Comparison of ENCODE assay signal across 27 mouse cellular contexts in the genomic region with DNA sequence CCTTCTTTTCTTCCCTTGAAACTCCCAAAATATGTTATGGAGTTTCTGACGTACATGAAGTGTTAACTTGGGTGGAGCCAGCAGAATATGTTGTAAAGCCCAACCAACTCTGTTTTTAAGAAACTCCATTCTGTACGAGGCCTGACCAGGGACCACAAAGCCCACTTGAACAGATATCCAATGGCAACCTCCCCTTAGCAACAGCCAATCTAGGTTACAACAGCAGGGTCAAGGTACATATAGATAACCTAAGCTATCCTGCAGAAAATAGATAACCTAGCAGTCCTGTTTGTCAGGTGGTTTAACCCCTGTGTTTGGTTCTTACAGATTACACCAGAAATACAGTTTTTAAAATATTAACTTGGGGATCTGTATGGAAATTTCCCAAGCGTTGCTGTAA. TPM values are rescaled to one million over a fixed set of nuclear protein-coding genes. Genes with fewer than 3 reads are reported as not detected.
DNase-seq lines count a peak whose midpoint lies in the region; ATAC-seq and TF ChIP-seq lines count a peak whose summit lies in the region.
"Had no signal": no experiment of that assay in that cellular context is flagged by ENCODE, and none has a peak within 500 bp of the region (broad histone marks: within the 10 kb centered on the region; RNA-seq: fewer than 3 reads in every experiment).

No protein-coding gene starts in this region.

- peak; percentile 82 for ATAC-seq in heart, embryonic 12.5 days (ENCODE audit: insufficient number of reproducible peaks, low FRiP score)
- peak; percentile 90 for ATAC-seq in erythroblast, adult 5-6 weeks (replicated peaks; ENCODE audit: low FRiP score, poor library complexity, severe bottlenecking)
- ATAC-seq in liver, embryonic 11.5 days (replicated peaks; ENCODE audit: low FRiP score), result peak; percentile 95
- ATAC-seq in megakaryocyte progenitor cell, adult 5-6 weeks (replicated peaks; ENCODE audit: poor library complexity), result peak; percentile 76
- no peak for ATAC-seq in cerebellum, adult (ENCODE audit: insufficient number of reproducible peaks, low FRiP score, low TSS enrichment)

- no peaks in the 10 kb centered on the region for H3K4me1 ChIP-seq in heart, embryonic 12.5 days (replicated peaks)
- H3K4me1 ChIP-seq in heart, adult 2 months (ENCODE audit: control insufficient read depth, insufficient read depth, low read length), result no peaks in the 10 kb centered on the region
- peaks cover 12% of the 10 kb centered on the region for H3K4me1 ChIP-seq in liver, embryonic 11.5 days (replicated peaks; ENCODE audit: control insufficient read depth, insufficient read depth, low read length)
- H3K4me1 ChIP-seq: embryonic facial prominence, embryonic 15.5 days; forebrain, embryonic 12.5 days; hindbrain, embryonic 15.5 days; midbrain, embryonic 12.5 days; neural tube, embryonic 12.5 days had no signal

- no peak overlapping the region for H3K27ac ChIP-seq in heart, embryonic 12.5 days (ENCODE audit: poor library complexity, severe bottlenecking)
- H3K27ac ChIP-seq in heart, adult 2 months, result no peak overlapping the region
- H3K27ac ChIP-seq in liver, embryonic 11.5 days (ENCODE audit: low read depth, low read length), result peak overlapping the region; percentile 63
- H3K27ac ChIP-seq: embryonic facial prominence, embryonic 15.5 days; forebrain, embryonic 12.5 days; hindbrain, embryonic 15.5 days; macrophage; midbrain, embryonic 12.5 days; neural tube, embryonic 12.5 days had no signal

- no peak for TF ChIP-seq CTCF in heart, adult 2 months (IDR thresholded peaks at IDR 0.05)

- H3K4me2 ChIP-seq in heart, embryonic 12.5 days, result no peak overlapping the region
- H3K4me2 ChIP-seq in liver, embryonic 11.5 days, result no peak overlapping the region
- H3K4me2 ChIP-seq: embryonic facial prominence, embryonic 15.5 days; forebrain, embryonic 12.5 days; hindbrain, embryonic 15.5 days; midbrain, embryonic 12.5 days; neural tube, embryonic 12.5 days had no signal

- H3K9me3 ChIP-seq in heart, embryonic 12.5 days (replicated peaks), result no peaks in the 10 kb centered on the region
- H3K9me3 ChIP-seq in liver, embryonic 11.5 days (ENCODE audit: control insufficient read depth, low read length), result no peaks in the 10 kb centered on the region
- H3K9me3 ChIP-seq: embryonic facial prominence, embryonic 15.5 days; forebrain, embryonic 12.5 days; hindbrain, embryonic 15.5 days; midbrain, embryonic 12.5 days; neural tube, embryonic 12.5 days had no signal

- TF ChIP-seq EP300 in heart, adult 2 months (IDR thresholded peaks at IDR 0.05; ENCODE audit: insufficient read depth, low read depth, low read length), result no peak

- H3K4me3 ChIP-seq in heart, embryonic 12.5 days, result no peak overlapping the region
- no peak overlapping the region for H3K4me3 ChIP-seq in heart, adult 2 months
- no peak overlapping the region for H3K4me3 ChIP-seq in liver, embryonic 11.5 days (ENCODE audit: low read depth, low read length)
- H3K4me3 ChIP-seq: embryonic facial prominence, embryonic 15.5 days; forebrain, embryonic 12.5 days; hindbrain, embryonic 15.5 days; midbrain, embryonic 12.5 days; neural tube, embryonic 12.5 days had no signal

- H3K9ac ChIP-seq in heart, embryonic 12.5 days, result no peak overlapping the region
- H3K9ac ChIP-seq in heart, adult 2 months (ENCODE audit: low read depth, low read length), result no peak overlapping the region
- H3K9ac ChIP-seq in liver, embryonic 11.5 days (ENCODE audit: low read depth, low read length), result no peak overlapping the region
- H3K9ac ChIP-seq: embryonic facial prominence, embryonic 15.5 days; forebrain, embryonic 12.5 days; hindbrain, embryonic 15.5 days; midbrain, embryonic 12.5 days; neural tube, embryonic 12.5 days had no signal

- intact Hi-C loops in heart, adult 2 months (cut with DNase I), result no loop called here

- no peaks in the 10 kb centered on the region for H3K36me3 ChIP-seq in heart, embryonic 12.5 days
- no peaks in the 10 kb centered on the region for H3K36me3 ChIP-seq in heart, adult 2 months (ENCODE audit: control insufficient read depth, insufficient read depth, low read length)
- no peaks in the 10 kb centered on the region for H3K36me3 ChIP-seq in liver, embryonic 11.5 days (ENCODE audit: control insufficient read depth, insufficient read depth, low read length)
- H3K36me3 ChIP-seq: embryonic facial prominence, embryonic 15.5 days; forebrain, embryonic 12.5 days; hindbrain, embryonic 15.5 days; midbrain, embryonic 12.5 days; neural tube, embryonic 12.5 days had no signal

- no peaks in the 10 kb centered on the region for H3K27me3 ChIP-seq in heart, embryonic 12.5 days (replicated peaks)
- no peaks in the 10 kb centered on the region for H3K27me3 ChIP-seq in heart, adult 2 months (ENCODE audit: control insufficient read depth, insufficient read depth, low read length)
- H3K27me3 ChIP-seq in liver, embryonic 11.5 days (replicated peaks; ENCODE audit: control insufficient read depth, insufficient read depth, low read length), result no peaks in the 10 kb centered on the region
- H3K27me3 ChIP-seq: embryonic facial prominence, embryonic 15.5 days; hindbrain, embryonic 15.5 days; midbrain, embryonic 12.5 days; neural tube, embryonic 12.5 days had no signal

- H3K79me2 ChIP-seq in heart, adult 2 months (replicated peaks; ENCODE audit: control insufficient read depth, insufficient read depth, low read length), result no peaks in the 10 kb centered on the region

- no peak for DNase-seq in heart, adult 2 months
- DNase-seq in liver, embryonic 11.5 days (ENCODE audit: low spot score), result no peak
- no peak for DNase-seq in cerebellum, adult 9-11 months
- no peak for DNase-seq in left cerebral cortex, adult 9 months (ENCODE audit: low spot score in 2 of 2)
- DNase-seq: adrenal gland, adult 2 months; B cell, adult 2 months; cerebellum, postnatal 14 days; gastrocnemius, postnatal 25 days; heart, postnatal 4 days; kidney, adult 11 months; kidney, postnatal 10 days; layer of hippocampus, postnatal 36 days; thymus, adult 2 months had no signal

- TF ChIP-seq POLR2A in heart, adult 2 months (IDR thresholded peaks at IDR 0.05; ENCODE audit: insufficient read depth, low read depth, low read length), result no peak

- WGBS in heart, embryonic 12.5 days, result 49% methylated on average over 3 of the region's 3 CpGs
- 57% methylated on average over 3 of the region's 3 CpGs for WGBS in heart, adult 2 months
- 33% methylated on average over 3 of the region's 3 CpGs for WGBS in liver, embryonic 11.5 days

RNA-seq across cellular contexts. Expression of a gene that starts 6.6 kb away (rescaled TPM):
- 0.37 and 0.60 TPM in 2 replicates for polyA plus RNA-seq in heart, embryonic 12.5 days (2016; fragmentation: Nextera tagmentation; extraction: Ambion mirVana)
- 1 to 10 TPM; 8.3 to 9.8 TPM for total RNA-seq in heart, adult 2 months (2021)
- 0.14 and 0.20 TPM in 2 replicates for polyA plus RNA-seq in heart, adult 2 months (2012; rRNA removed)
- total RNA-seq in erythroblast, adult 5-6 weeks (2015; ENCODE audit: low replicate concordance), result not detected in 2 replicates
- total RNA-seq in erythroblast, adult 5-6 weeks (2017; ENCODE audit: low replicate concordance), result 0.56 TPM in 1 of 2 replicates, not detected in the other
- 0.71 and 0.75 TPM in 2 replicates for polyA plus RNA-seq in liver, embryonic 11.5 days (2014; fragmentation: Nextera tagmentation; extraction: Ambion mirVana)
- not detected in 2 replicates for total RNA-seq in megakaryocyte progenitor cell, adult 5-6 weeks (2015)
- total RNA-seq in megakaryocyte progenitor cell, adult 5-6 weeks (2017), result not detected in 2 replicates
- polyA plus RNA-seq: adrenal gland, adult 2 months; limb, embryonic 14.5 days; lung, embryonic 16.5 days; macrophage; small intestine, adult 2 months; thymus, adult 2 months had no signal

RNA-seq across cellular contexts. Expression of a gene that starts 10.8 kb away (rescaled TPM):
- 0.11 TPM in 1 of 2 replicates, not detected in the other for polyA plus RNA-seq in heart, embryonic 12.5 days (2016; fragmentation: Nextera tagmentation; extraction: Ambion mirVana)
- total RNA-seq in heart, adult 2 months (2021), result under 1 TPM in 1 of 2 experiments, not detected in 1; 0.10 TPM
- 0.02 TPM in 1 of 2 replicates, not detected in the other for polyA plus RNA-seq in heart, adult 2 months (2012; rRNA removed)
- not detected in 2 replicates for total RNA-seq in erythroblast, adult 5-6 weeks (2015; ENCODE audit: low replicate concordance)
- not detected in 2 replicates for total RNA-seq in erythroblast, adult 5-6 weeks (2017; ENCODE audit: low replicate concordance)
- polyA plus RNA-seq in liver, embryonic 11.5 days (2014; fragmentation: Nextera tagmentation; extraction: Ambion mirVana), result 0.11 and 0.18 TPM in 2 replicates
- total RNA-seq in megakaryocyte progenitor cell, adult 5-6 weeks (2015), result not detected in 2 replicates
- total RNA-seq in megakaryocyte progenitor cell, adult 5-6 weeks (2017), result not detected in 2 replicates
- total RNA-seq: gastrocnemius, postnatal 25 days; heart, postnatal 4 days had no signal
- polyA plus RNA-seq: adrenal gland, adult 2 months; heart, embryonic 14.5 days; macrophage; small intestine, adult 2 months; thymus, adult 2 months had no signal

RNA-seq across cellular contexts. Expression of a gene that starts 13.7 kb away (rescaled TPM):
- polyA plus RNA-seq in heart, embryonic 12.5 days (2016; fragmentation: Nextera tagmentation; extraction: Ambion mirVana), result 0.04 TPM in 1 of 2 replicates, not detected in the other
- total RNA-seq in heart, adult 2 months (2021), result not detected
- polyA plus RNA-seq in heart, adult 2 months (2012; rRNA removed), result not detected in 2 replicates
- total RNA-seq in erythroblast, adult 5-6 weeks (2015; ENCODE audit: low replicate concordance), result 3.8 and 4.0 TPM in 2 replicates
- total RNA-seq in erythroblast, adult 5-6 weeks (2017; ENCODE audit: low replicate concordance), result 1.8 and 2.6 TPM in 2 replicates
- polyA plus RNA-seq in liver, embryonic 11.5 days (2014; fragmentation: Nextera tagmentation; extraction: Ambion mirVana), result 0.22 and 0.29 TPM in 2 replicates
- total RNA-seq in megakaryocyte progenitor cell, adult 5-6 weeks (2015), result not detected in 2 replicates
- not detected in 2 replicates for total RNA-seq in megakaryocyte progenitor cell, adult 5-6 weeks (2017)
- total RNA-seq: adrenal gland, adult 2 months; gastrocnemius, postnatal 25 days; heart, postnatal 4 days had no signal
- polyA plus RNA-seq: adrenal gland, adult 2 months; embryonic facial prominence, embryonic 15.5 days; forebrain, embryonic 12.5 days; heart, embryonic 14.5 days; macrophage; small intestine, adult 2 months had no signal

RNA-seq across cellular contexts. Expression of a gene that starts 49.1 kb away (rescaled TPM):
- polyA plus RNA-seq in heart, embryonic 12.5 days (2016; fragmentation: Nextera tagmentation; extraction: Ambion mirVana), result 3.4 and 3.9 TPM in 2 replicates
- total RNA-seq in heart, adult 2 months (2021), result 1 to 10 TPM; 5.0 to 5.8 TPM
- 4.8 and 7.8 TPM in 2 replicates for polyA plus RNA-seq in heart, adult 2 months (2012; rRNA removed)
- total RNA-seq in erythroblast, adult 5-6 weeks (2015; ENCODE audit: low replicate concordance), result not detected in 2 replicates
- total RNA-seq in erythroblast, adult 5-6 weeks (2017; ENCODE audit: low replicate concordance), result 1.7 and 5.8 TPM in 2 replicates
- 0.38 and 0.42 TPM in 2 replicates for polyA plus RNA-seq in liver, embryonic 11.5 days (2014; fragmentation: Nextera tagmentation; extraction: Ambion mirVana)
- 0.30 and 0.46 TPM in 2 replicates for total RNA-seq in megakaryocyte progenitor cell, adult 5-6 weeks (2015)
- total RNA-seq in megakaryocyte progenitor cell, adult 5-6 weeks (2017), result 0.03 and 0.79 TPM in 2 replicates
- polyA plus RNA-seq: macrophage had no signal

Comparison
In these comparisons a context has a peak if more than half of its experiments do, and no peak if none do; other contexts are left out.
1. RNA of a gene that starts 6.6 kb away (total RNA-seq): 8.3 to 9.8 TPM in heart, adult 2 months; 0.56 TPM in erythroblast, adult 5-6 weeks and not detected in megakaryocyte progenitor cell, adult 5-6 weeks; every median in the first group is over 4 times any median in the second.